Mouse (Mus musculus): ENCODE measurements around the gene Atp2c2. TPM values are rescaled to one million over a fixed set of nuclear protein-coding genes. Genes with fewer than 3 reads are reported as not detected.
A peak's percentile ranks its signal among the peaks of the same experiment; 100 is the strongest.

Atp2c2 gene
- polyA plus RNA-seq, 1 experiment from 2014 or later, result 1.8 TPM

DNA sequence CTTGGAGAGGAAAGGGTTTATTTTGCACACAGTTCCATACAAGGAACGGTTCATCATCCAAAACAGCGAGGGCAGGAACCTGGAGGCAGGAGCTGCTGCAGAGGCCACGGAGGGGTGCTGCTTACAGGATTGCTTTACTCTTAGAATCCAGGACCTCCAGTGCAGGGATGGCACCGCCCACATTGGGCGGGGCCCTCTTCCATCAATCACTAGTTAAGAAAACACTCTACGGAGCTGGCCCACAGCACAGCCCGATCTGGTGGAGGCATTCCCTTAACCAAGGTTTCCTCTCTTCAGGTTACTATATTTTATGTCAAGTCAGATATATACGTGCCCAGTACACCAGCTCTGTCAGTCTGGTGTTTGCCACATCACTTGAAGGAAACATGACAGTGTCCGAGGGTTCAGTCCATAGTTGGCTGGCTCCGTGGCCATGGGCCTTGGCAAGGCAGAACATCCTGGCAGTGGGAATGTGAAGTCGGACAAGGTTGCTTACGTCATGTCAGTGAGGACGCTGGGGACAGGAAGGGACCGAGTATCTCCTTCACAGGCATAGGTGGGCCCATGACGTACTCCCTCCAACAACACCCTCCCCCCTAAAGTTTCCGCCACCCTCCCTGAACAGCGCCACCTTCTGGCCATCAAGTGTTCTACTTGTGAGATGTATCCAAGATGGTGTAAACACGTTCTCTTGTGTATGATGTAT, 21.5 kb upstream of the Atp2c2 start:
- Histone ChIP-seq H3K9ac (no peak overlapping the region), H3K36me3 (ENCODE audit: insufficient read depth) (no peaks in the 10 kb centered on the region), H3K9me3 (ENCODE audit: low read depth, low read length) (no peaks in the 10 kb centered on the region), H3K4me3 (ENCODE audit: low read depth, low read length) (no peak overlapping the region), H3K27ac (ENCODE audit: low read depth) (no peak overlapping the region), H3K4me2 (peak overlapping the region; percentile 48), H3K27me3 (ENCODE audit: insufficient read depth, low read length) (no peaks in the 10 kb centered on the region), H3K4me1 (ENCODE audit: insufficient read depth) (no peaks in the 10 kb centered on the region)
- peak; percentile 43 for ATAC-seq (ENCODE audit: insufficient read depth)
- TF ChIP-seq CTCF (IDR thresholded peaks at IDR 0.05; ENCODE audit: low read depth), result peak; percentile 71
- DNase-seq, result peak; percentile 71
- 7% methylated on average over 18 of the region's 18 CpGs for WGBS

DNA sequence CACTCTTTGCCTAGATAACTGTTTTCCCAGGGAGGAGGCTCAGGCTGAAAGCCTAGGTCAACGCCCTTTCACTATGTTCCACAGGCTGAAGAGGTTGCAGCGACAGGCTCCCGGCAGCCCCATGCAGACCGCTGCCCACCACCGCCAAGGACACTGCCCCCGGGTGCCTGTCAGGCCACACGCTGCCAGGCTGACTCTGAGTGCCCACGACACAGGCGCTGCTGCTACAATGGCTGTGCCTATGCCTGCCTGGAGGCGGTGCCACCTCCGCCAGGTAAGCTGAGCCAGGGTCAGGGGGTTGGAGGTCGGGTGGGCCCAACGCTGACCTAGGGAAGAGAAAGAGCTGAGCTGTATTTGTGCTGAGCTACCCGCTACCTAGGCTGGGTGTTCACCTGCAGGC, 20.6 kb upstream of the Atp2c2 start:
- H3K4me2 ChIP-seq, result no peak overlapping the region
- no peak overlapping the region for H3K27ac ChIP-seq (ENCODE audit: low read depth)
- WGBS, result 62% methylated on average over 14 of the region's 14 CpGs
- no peak overlapping the region for H3K9ac ChIP-seq
- H3K4me3 ChIP-seq (ENCODE audit: low read depth, low read length), result no peak overlapping the region
- H3K4me1 ChIP-seq (ENCODE audit: insufficient read depth), result no peaks in the 10 kb centered on the region
- TF ChIP-seq CTCF (IDR thresholded peaks at IDR 0.05; ENCODE audit: low read depth), result no peak
- H3K36me3 ChIP-seq (ENCODE audit: insufficient read depth), result no peaks in the 10 kb centered on the region
- no peaks in the 10 kb centered on the region for H3K9me3 ChIP-seq (ENCODE audit: low read depth, low read length)
- no peak for ATAC-seq (ENCODE audit: insufficient read depth)
- H3K27me3 ChIP-seq (ENCODE audit: insufficient read depth, low read length), result no peaks in the 10 kb centered on the region
- DNase-seq, result no peak

DNA sequence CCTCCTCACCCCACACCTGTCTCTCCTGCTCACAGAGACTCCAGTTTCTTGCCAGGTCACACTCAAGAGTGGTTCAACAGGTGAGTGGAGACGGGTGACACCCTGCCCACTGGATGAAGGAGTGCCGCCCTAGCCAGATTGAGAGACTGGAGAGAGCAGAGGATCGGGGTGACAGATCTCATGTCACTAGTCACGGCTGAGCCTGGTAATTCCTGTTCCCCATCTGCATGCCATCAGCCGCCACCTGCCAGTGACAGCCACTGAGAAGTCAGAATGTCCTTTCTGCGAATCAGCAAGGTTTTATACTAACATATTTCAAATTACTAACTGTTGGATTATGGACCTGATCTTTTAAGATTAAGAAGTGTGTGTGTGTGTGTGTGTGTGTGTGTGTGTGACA, 9.2 kb upstream of the Atp2c2 start:
- TF ChIP-seq CTCF (IDR thresholded peaks at IDR 0.05; ENCODE audit: low read depth), result no peak
- ATAC-seq (ENCODE audit: insufficient read depth) (peak; percentile 54; the same call in 1 of the 2 replicates), DNase-seq (peak; percentile 59)
- no peak overlapping the region for H3K4me3 ChIP-seq (ENCODE audit: low read depth, low read length)
- H3K27me3 ChIP-seq (ENCODE audit: insufficient read depth, low read length), result no peaks in the 10 kb centered on the region
- no peaks in the 10 kb centered on the region for H3K9me3 ChIP-seq (ENCODE audit: low read depth, low read length)
- no peak overlapping the region for H3K27ac ChIP-seq (ENCODE audit: low read depth)
- no peak overlapping the region for H3K9ac ChIP-seq
- no peaks in the 10 kb centered on the region for H3K36me3 ChIP-seq (ENCODE audit: insufficient read depth)
- 31% methylated on average over 6 of the region's 6 CpGs for WGBS
- no peaks in the 10 kb centered on the region for H3K4me1 ChIP-seq (ENCODE audit: insufficient read depth)
- no peak overlapping the region for H3K4me2 ChIP-seq

- DNase-seq, result no peak
- no peak for TF ChIP-seq CTCF (IDR thresholded peaks at IDR 0.05; ENCODE audit: low read depth)
- H3K4me2 ChIP-seq, result no peak overlapping the region
- 74% methylated on average over 4 of the region's 4 CpGs for WGBS
- no peaks in the 10 kb centered on the region for H3K36me3 ChIP-seq (ENCODE audit: insufficient read depth)
- no peaks in the 10 kb centered on the region for H3K9me3 ChIP-seq (ENCODE audit: low read depth, low read length)
- no peaks in the 10 kb centered on the region for H3K27me3 ChIP-seq (ENCODE audit: insufficient read depth, low read length)
- no peak overlapping the region for H3K4me3 ChIP-seq (ENCODE audit: low read depth, low read length)
- H3K27ac ChIP-seq (ENCODE audit: low read depth), result no peak overlapping the region
- H3K4me1 ChIP-seq (ENCODE audit: insufficient read depth), result no peaks in the 10 kb centered on the region
- no peak overlapping the region for H3K9ac ChIP-seq
- no peak for ATAC-seq (ENCODE audit: insufficient read depth)
These were observed 7.8 kb upstream of the Atp2c2 start for GRCm38 (mm10) chr8:119691989-119692388.

- ATAC-seq (ENCODE audit: insufficient read depth) (no peak), DNase-seq (no peak)
- H3K9me3 ChIP-seq (ENCODE audit: low read depth, low read length), result no peaks in the 10 kb centered on the region
- no peaks in the 10 kb centered on the region for H3K4me1 ChIP-seq (ENCODE audit: insufficient read depth)
- no peak overlapping the region for H3K27ac ChIP-seq (ENCODE audit: low read depth)
- H3K36me3 ChIP-seq (ENCODE audit: insufficient read depth), result no peaks in the 10 kb centered on the region
- TF ChIP-seq CTCF (IDR thresholded peaks at IDR 0.05; ENCODE audit: low read depth), result no peak
- H3K9ac ChIP-seq, result no peak overlapping the region
- H3K4me3 ChIP-seq (ENCODE audit: low read depth, low read length), result no peak overlapping the region
- 65% methylated on average over 7 of the region's 7 CpGs for WGBS
- peaks cover 13% of the 10 kb centered on the region for H3K27me3 ChIP-seq (ENCODE audit: insufficient read depth, low read length)
- no peak overlapping the region for H3K4me2 ChIP-seq
These were observed 5.1 kb upstream of the Atp2c2 start for GRCm38 (mm10) chr8:119694696-119695095.

DNA sequence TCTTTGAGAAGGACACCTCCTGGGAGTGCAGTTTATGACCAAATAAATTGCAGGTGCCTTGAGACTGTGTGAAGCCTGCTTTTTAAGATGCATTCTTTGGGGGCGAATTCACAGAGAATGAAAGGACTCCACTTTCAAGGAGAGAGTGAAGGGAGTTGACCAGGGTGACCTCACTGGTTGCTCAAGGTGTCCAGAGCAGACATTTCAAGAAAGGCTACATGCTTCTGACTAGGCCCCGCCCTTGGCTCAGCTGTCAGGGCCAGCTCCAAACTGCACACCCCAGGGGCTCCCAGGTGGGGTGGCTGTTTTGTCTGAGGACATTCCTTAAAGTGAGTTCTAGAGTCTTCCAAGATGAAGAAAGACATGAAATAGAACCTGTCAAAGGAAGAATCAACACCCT, 2.6 kb upstream of the Atp2c2 start:
- H3K9me3 ChIP-seq (ENCODE audit: low read depth, low read length), result no peaks in the 10 kb centered on the region
- DNase-seq, result no peak
- no peak for TF ChIP-seq CTCF (IDR thresholded peaks at IDR 0.05; ENCODE audit: low read depth)
- H3K27me3 ChIP-seq (ENCODE audit: insufficient read depth, low read length), result peaks cover 34% of the 10 kb centered on the region
- no peak for ATAC-seq (ENCODE audit: insufficient read depth)
- H3K4me1 ChIP-seq (ENCODE audit: insufficient read depth), result no peaks in the 10 kb centered on the region
- 69% methylated on average over 2 of the region's 2 CpGs for WGBS
- no peak overlapping the region for H3K9ac ChIP-seq
- no peak overlapping the region for H3K4me2 ChIP-seq
- H3K4me3 ChIP-seq (ENCODE audit: low read depth, low read length), result no peak overlapping the region
- no peak overlapping the region for H3K27ac ChIP-seq (ENCODE audit: low read depth)
- no peaks in the 10 kb centered on the region for H3K36me3 ChIP-seq (ENCODE audit: insufficient read depth)

GRCm38 (mm10) chr8:119698960-119699359, 849 bp upstream of the Atp2c2 start:
- WGBS, result 3% methylated on average over 12 of the region's 12 CpGs
- Histone ChIP-seq H3K27me3 (ENCODE audit: insufficient read depth, low read length) (peaks cover 37% of the 10 kb centered on the region), H3K4me3 (ENCODE audit: low read depth, low read length) (0 out of 2 replicates have a peak overlapping the region, but pooled peaks have one; percentile 29), H3K9ac (no peak overlapping the region), H3K4me1 (ENCODE audit: insufficient read depth) (no peaks in the 10 kb centered on the region), H3K27ac (ENCODE audit: low read depth) (no peak overlapping the region), H3K36me3 (ENCODE audit: insufficient read depth) (no peaks in the 10 kb centered on the region), H3K9me3 (ENCODE audit: low read depth, low read length) (no peaks in the 10 kb centered on the region), H3K4me2 (peak overlapping the region; percentile 57)
- DNase-seq, result peak; percentile 66
- ATAC-seq (ENCODE audit: insufficient read depth), result no peak
- peak; percentile 77 for TF ChIP-seq CTCF (IDR thresholded peaks at IDR 0.05; ENCODE audit: low read depth)
